Mouse (Mus musculus) bone marrow, adult 2 months (tissue): ENCODE results near the gene Flywch2.

Source experiments
- CTCF ChIP-seq: fragments of 200-500 bp; IDR thresholded peaks from 2 replicates; pipeline ENCODE4 v1.5.1; 2011; ENCODE audit warnings: low read length, control low read depth; ENCODE audit not compliant: control insufficient read depth, insufficient read depth
- POLR2A ChIP-seq: fragments of 200-500 bp; IDR thresholded peaks from 2 replicates; pipeline ENCODE4 v1.6.1; 2011; ENCODE audit warnings: low read depth, mild to moderate bottlenecking, control low read depth, low read length, borderline replicate concordance; ENCODE audit not compliant: control insufficient read depth

DNA sequence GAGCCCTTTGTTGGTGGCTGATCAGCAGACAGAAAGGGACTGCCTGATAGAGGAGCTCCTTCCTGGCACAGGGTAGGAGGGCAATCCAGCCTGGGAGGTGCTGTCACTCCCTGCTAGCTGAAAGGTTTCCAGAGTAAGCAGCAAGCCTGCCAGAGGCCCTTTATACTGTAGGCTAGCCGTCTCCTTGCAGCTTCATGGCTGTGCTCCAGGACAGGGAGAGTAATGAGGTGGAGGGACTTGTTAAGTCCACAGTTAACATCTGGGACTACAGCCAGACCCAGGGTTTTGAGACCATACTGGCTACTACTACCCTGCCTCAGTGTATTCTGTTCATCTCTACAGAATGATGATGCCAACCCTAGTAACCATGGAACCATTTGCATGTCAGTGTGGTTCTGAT, 51.5 kb downstream of the Flywch2 start:
- TF ChIP-seq CTCF (no peak), POLR2A (no peak)
